Mouse (Mus musculus): ENCODE results near the gene Mmp21.

The Mmp21 gene

DNA sequence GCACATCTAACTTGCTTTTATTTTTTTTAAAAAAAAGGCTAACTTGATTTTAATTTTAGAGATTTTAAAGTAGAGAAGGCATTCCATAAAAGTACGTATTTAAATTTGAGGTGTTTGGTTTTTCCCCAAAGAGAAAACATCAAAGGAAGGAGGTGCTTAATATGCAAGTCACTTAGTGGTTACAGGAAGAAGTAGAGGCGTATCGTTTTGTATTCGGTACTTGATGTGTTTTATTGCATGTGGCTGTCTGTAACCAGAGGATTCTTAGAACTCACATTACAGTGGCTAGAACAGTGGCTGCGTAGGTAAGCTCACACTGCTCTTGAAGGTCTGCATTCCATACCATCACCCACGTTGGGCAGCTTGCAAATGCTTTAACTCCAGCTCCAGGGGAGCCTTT is 34.1 kb downstream of the Mmp21 start:
- no peak for DNase-seq (ENCODE audit: low spot score in 2 of 2)

- no peak for DNase-seq (ENCODE audit: low spot score in 2 of 2)
Observed at GRCm38 (mm10) chr7:133638821-133639220, 41.0 kb downstream of the Mmp21 start.

DNA sequence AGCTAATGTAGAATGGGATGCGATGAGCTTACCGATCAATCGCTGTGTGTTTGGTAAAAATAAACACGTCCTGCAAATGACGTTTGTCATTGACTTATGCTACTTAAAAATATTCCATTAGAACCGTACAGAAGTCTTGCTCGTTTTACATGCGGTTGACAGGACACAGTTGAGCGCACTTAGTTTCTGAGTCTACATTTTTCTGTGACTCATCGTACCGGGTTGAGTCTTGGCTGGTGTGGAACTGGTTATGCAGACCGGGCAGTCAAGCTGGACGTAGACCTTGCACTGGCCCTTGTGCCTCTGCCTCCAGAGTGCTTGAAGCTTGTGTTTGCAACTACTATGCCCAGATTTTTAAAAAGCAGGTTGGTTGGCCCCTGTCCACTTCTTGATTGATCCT is 41.6 kb downstream of the Mmp21 start:
- no peak for DNase-seq (ENCODE audit: low spot score in 2 of 2)

DNA sequence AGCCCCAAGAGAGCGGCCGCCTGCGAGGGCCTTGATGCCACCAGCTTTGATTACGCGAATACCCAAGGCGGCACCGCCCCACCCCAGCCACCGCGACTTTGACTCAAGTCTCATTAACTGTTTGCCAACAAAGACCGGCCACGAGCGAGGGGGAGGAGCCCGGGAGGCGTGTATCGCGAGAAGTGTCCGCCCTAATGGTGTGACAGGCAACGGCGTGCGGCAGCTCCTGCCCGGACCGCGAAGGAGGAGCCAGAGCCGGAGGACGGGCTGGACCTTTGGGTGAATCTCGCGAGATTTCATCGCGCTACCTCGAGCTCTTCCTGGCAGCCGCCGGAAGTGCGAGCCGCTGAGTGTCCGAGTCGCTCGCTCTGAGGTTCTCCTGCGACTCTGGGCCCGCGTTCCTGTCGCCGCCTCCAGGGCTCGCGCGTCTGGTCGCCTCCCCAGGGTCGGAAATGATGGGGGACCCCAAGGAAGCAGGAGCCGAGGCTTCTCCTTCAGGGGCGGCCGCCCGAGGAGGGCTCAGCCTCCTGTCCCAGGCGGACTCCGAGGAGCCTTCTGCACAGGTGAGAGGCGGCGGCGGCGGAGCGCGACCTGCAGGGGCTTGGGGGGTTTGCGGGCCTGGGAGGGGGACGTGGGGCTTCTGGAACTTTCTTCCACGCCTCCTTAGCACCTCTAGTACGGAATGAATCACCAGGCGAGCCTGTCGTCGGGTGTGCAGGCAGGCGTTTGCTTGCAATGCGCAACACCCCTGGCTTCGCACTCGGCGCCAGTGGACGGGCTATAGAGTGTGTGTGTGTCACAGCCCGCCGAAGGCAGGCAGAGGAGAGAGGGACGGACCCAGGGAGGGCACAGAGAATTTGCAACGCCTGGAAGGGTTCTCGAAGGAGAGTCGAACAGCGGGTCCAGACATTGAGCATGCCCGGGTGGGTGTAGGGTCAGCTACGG is 42.2 kb downstream of the Mmp21 start, which contains the start of gene Edrf1:
Gene Edrf1 (plus strand): TSS at position 183 of the 945 bp plus-strand sequence.
- peak; percentile 98 for DNase-seq (ENCODE audit: low spot score in 2 of 2)

DNA sequence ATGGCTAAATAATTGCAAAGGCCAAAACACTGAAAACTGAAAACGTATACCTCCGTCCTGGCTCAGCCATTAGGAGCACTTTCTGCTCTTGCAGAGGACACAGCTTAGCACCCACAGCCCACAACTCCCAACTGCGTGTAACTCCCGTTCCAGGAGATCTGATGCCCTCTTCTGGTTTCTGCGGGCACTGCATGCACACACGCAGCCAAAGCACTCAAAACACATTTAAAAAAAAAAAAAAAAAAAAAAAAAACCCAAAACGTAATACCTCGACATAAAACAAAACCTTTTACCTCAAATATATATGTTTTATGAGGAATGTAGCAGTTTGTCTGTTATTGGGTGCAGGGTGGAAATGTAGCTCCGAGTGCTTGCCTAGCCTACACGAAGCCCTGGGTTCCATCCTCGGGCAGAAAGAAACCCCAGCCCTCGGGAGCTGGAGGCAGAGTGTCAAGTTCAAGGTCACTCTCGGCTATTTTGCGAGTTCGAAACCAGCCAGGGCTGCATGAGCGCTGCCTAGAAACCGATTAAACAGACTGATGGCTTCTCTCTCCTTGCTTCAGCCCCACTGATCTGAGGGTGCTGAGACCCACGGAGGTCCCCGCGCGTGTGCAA is 43.0 kb downstream of the Mmp21 start:
- peak; percentile 84 to 93 for DNase-seq (ENCODE audit: low spot score in 2 of 2)

DNA sequence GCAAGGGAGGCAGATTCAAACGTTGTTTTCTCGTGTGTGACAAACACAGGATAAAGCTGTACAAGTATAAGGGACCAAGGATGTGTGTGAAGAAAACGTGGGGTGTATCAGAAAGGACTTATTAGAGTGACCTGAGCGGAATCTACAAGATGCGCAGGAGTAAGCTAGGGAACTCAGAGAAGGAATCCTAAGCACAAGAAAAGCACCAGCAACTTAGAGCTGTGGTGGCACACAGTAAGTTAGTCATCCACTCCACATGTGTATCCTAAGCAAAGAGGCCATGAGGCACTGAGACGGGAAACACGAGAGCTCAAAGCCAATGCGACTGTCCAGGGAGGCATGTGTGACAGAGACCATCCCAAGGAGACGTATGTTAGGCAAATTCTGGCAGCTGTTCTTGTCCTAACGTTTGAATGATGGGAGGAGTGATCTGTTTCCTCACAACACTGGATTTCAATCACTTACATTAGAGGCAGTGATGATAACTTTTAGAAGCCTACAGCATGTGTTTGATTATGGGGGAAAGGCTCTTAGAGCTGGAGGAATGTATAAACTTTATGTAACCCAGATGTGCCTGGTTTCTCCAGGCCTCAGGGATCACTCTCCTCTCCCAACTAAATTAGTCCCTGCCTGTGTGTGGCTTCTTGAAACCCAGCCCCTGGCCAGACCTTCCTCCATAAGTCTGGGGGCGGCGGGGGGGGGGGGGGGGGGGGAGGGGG is 44.8 kb downstream of the Mmp21 start:
- no peak for DNase-seq (ENCODE audit: low spot score in 2 of 2)

DNA sequence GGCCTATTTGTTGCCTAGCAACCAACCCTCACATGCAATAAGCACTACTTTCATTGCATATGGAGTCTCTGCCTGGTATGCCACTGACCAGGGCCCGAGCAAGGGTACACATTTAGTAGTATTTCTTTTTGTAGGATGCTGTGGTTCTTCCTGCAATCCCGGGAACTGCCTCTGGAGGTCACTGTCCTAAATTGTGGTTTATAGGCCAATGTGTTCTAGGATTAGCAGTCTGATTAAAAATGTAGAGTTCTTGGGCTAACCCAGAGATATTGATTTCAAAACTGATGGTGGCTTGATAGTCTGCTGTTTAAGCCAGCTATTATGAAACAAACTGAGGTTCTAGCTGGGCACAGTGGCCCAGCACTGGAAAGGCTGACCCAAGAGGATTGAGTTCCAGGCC is 47.4 kb downstream of the Mmp21 start:
- peak; percentile 50 to 77 for DNase-seq (ENCODE audit: low spot score in 2 of 2)

DNA sequence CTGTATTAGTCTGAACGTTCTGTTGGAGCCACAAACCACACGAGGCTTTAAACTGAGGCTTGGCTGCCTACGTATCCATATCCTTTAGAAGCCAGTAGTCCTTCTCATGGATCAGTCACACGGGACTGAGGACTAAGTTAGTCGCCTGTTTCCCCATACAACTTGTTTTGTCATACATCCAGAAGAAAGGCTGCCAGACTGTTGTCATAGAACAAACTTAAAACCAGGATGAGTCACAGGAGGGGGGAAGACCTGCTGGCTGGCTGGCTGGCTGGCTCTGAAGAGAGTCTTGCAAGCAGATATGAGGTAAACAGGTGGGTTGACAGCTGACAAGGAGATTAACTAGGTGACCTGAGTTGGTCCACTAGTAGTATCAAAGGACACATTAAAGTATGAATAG is 49.0 kb downstream of the Mmp21 start:
- no peak for DNase-seq (ENCODE audit: low spot score in 2 of 2)

DNA sequence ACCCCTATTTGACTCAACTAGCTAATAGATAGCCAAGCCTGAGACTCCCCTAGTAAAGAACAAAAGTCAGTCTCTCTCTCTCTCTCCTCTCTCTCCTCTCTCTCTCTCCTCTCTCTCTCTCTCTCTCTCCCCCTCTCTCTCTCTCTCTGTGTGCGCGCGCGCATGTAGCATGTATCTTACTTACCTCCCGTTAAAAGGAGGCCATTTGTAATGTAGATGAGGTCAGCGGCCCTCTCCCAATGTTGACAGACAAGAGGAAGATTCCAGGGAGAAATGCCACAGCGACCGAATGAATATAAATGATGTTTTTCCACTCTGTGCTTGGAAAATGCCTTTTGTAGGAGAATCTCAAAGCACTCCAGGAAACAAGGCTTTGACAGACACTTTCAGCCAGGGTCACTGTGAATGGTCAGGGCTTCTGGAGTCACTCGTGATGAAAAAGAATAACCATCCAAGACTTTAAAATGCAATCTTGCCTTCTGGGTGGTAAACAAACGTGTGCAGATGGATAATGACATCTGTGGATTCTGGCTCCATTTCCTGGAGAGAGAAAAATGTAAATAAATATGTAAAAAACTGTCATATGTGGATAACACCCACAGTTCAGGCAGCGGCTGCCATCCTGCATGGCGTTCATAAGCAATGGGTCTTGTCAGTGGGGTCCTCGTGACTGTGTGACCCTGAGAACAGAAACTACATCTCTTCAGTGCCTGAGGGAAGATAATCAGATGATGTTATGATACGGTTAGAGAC is 52.5 kb downstream of the Mmp21 start:
- no peak for DNase-seq (ENCODE audit: low spot score in 2 of 2)

Measured in spleen, postnatal 4 days (tissue).